Mouse (Mus musculus): ENCODE measurements around the gene 1700020N15Rik.
"Not testable (repeated sequence)": the region's sequence is repeated elsewhere in the genome, so short reads cannot be mapped to it uniquely, and the experiment has no call there.

1700020N15Rik gene

DNA sequence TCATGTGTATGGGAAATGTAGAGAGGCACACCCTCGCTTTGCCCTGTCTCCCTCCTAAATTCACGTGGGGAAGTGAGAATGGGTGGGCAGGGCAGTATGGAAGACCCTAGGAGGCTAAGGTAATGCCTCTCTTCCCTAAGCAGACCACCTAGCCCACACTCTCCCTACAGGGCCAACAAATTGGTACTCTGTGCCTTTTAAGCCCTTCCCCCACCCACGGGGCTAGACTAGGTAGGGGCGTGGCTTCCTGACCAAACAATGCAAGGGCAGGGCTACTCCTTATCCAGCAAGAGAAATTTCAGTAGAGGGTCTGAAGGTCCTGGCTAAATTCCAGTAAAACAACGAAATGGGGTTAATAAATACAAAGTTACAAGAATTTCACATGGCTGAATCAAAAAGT, at the start of gene 1700020N15Rik:
Gene 1700020N15Rik, plus strand, starts transcription at position 301 of the 400 bp plus-strand sequence.
- DNase-seq, result not testable (repeated sequence)

DNA sequence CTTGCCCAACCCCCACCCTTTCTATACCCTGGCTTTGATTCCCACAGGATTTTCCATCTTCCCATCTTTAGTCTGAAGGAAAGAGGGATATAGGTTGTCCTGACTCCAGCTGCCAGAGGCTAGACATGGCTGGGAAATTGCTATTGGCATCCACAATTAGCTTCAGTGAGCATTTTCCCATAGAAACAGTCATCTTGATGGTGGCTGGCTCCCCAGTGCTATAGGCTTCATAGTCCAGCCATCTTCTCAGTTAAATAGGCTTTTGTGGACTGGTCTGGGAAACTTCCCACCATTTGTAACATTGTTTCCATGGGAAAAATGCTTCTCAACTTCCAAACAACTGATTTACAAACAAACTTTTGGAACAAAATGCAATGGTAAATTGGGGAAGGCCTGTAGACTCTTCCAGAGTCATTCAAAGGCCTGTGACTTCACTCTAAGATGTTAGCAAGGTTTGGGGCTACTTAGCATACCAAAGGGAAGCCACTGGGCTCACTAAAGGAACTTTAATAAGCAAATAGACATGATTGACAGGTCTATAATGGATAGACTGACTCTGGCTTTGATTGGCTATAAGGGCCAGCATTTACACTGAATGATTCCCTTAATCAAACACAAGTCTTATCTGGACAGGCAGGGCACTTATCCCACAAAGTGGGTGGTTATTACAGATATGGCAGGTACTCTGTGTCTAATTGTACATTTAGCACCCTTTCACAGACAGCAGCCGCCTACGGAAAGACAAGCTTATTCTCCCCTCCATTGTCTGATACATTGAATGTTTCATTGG, 31.9 kb downstream of the 1700020N15Rik start:
- no peak for DNase-seq
